Mouse (Mus musculus): ENCODE measurements at regions not wholly inside any gene's neighbourhood (a gene's known extent, or its start where the extent isn't known, plus 50 kb on each side); places are given as distances from the start of the nearest gene placed in this dataset.

GRCm38 (mm10) chr2:79186878-79187277 lies 68.3 kb upstream of the Itga4 start:
- no peak for TF ChIP-seq CTCF (IDR thresholded peaks at IDR 0.05; ENCODE audit: low read depth)
- no peak for DNase-seq
- WGBS, result 63% methylated on average over 7 of the region's 7 CpGs
- Histone ChIP-seq H3K9ac (no peak overlapping the region), H3K27me3 (ENCODE audit: insufficient read depth, low read length) (no peaks in the 10 kb centered on the region), H3K36me3 (ENCODE audit: insufficient read depth) (no peaks in the 10 kb centered on the region), H3K27ac (ENCODE audit: low read depth, low read length) (no peak overlapping the region), H3K4me1 (ENCODE audit: insufficient read depth) (0 out of 2 replicates have a peak, but pooled peaks cover 4% of the 10 kb centered on the region), H3K9me3 (ENCODE audit: low read length) (no peaks in the 10 kb centered on the region), H3K4me2 (ENCODE audit: low read depth) (no peak overlapping the region), H3K4me3 (ENCODE audit: low read depth, low read length) (no peak overlapping the region)
- no peak for ATAC-seq

GRCm38 (mm10) chr2:79188511-79189193 lies 66.6 kb upstream of the Itga4 start:
- H3K4me2 ChIP-seq (ENCODE audit: low read depth), result no peak overlapping the region
- H3K4me3 ChIP-seq (ENCODE audit: low read depth, low read length), result no peak overlapping the region
- H3K36me3 ChIP-seq (ENCODE audit: insufficient read depth), result no peaks in the 10 kb centered on the region
- 0 out of 2 replicates have a peak, but pooled peaks cover 4% of the 10 kb centered on the region for H3K4me1 ChIP-seq (ENCODE audit: insufficient read depth)
- WGBS, result 73% methylated on average over 6 of the region's 6 CpGs
- H3K9me3 ChIP-seq (ENCODE audit: low read length), result no peaks in the 10 kb centered on the region
- no peak for ATAC-seq
- TF ChIP-seq CTCF (IDR thresholded peaks at IDR 0.05; ENCODE audit: low read depth), result no peak
- no peaks in the 10 kb centered on the region for H3K27me3 ChIP-seq (ENCODE audit: insufficient read depth, low read length)
- DNase-seq, result no peak
- no peak overlapping the region for H3K9ac ChIP-seq
- no peak overlapping the region for H3K27ac ChIP-seq (ENCODE audit: low read depth, low read length)

GRCm38 (mm10) chr2:79193851-79194250 lies 61.4 kb upstream of the Itga4 start:
- no peak overlapping the region for H3K9ac ChIP-seq
- no peak for TF ChIP-seq CTCF (IDR thresholded peaks at IDR 0.05; ENCODE audit: low read depth)
- DNase-seq (no peak), ATAC-seq (no peak)
- H3K36me3 ChIP-seq (ENCODE audit: insufficient read depth), result no peaks in the 10 kb centered on the region
- no peak overlapping the region for H3K27ac ChIP-seq (ENCODE audit: low read depth, low read length)
- H3K4me2 ChIP-seq (ENCODE audit: low read depth), result no peak overlapping the region
- no peaks in the 10 kb centered on the region for H3K9me3 ChIP-seq (ENCODE audit: low read length)
- no peaks in the 10 kb centered on the region for H3K4me1 ChIP-seq (ENCODE audit: insufficient read depth)
- H3K4me3 ChIP-seq (ENCODE audit: low read depth, low read length), result no peak overlapping the region
- no peaks in the 10 kb centered on the region for H3K27me3 ChIP-seq (ENCODE audit: insufficient read depth, low read length)
- WGBS, result 80% methylated on average over 1 of the region's 1 CpGs

GRCm38 (mm10) chr2:79201677-79202076 lies 53.5 kb upstream of the Itga4 start:
- no peak overlapping the region for H3K27ac ChIP-seq (ENCODE audit: low read depth, low read length)
- no peak for DNase-seq
- WGBS, result 68% methylated on average over 6 of the region's 6 CpGs
- no peaks in the 10 kb centered on the region for H3K9me3 ChIP-seq (ENCODE audit: low read length)
- TF ChIP-seq CTCF (IDR thresholded peaks at IDR 0.05; ENCODE audit: low read depth), result no peak
- no peaks in the 10 kb centered on the region for H3K4me1 ChIP-seq (ENCODE audit: insufficient read depth)
- no peaks in the 10 kb centered on the region for H3K36me3 ChIP-seq (ENCODE audit: insufficient read depth)
- H3K27me3 ChIP-seq (ENCODE audit: insufficient read depth, low read length), result no peaks in the 10 kb centered on the region
- H3K4me2 ChIP-seq (ENCODE audit: low read depth), result no peak overlapping the region
- no peak for ATAC-seq
- no peak overlapping the region for H3K9ac ChIP-seq
- no peak overlapping the region for H3K4me3 ChIP-seq (ENCODE audit: low read depth, low read length)

All from forebrain, postnatal 0 days (tissue).